Mouse (Mus musculus): ENCODE results near the gene Erbb2. TPM values are rescaled to one million over a fixed set of nuclear protein-coding genes. Genes with fewer than 3 reads are reported as not detected.

Erbb2 gene
- polyA plus RNA-seq, 1 experiment from 2014 or later = 26.9 TPM

- Histone ChIP-seq H3K36me3 (ENCODE audit: control insufficient read depth, insufficient read depth, low read length) (no peaks in the 10 kb centered on the region), H3K27me3 (ENCODE audit: control insufficient read depth, insufficient read depth, low read length) (no peaks in the 10 kb centered on the region), H3K4me1 (replicated peaks; ENCODE audit: control insufficient read depth, insufficient read depth) (no peaks in the 10 kb centered on the region), H3K27ac (replicated peaks) (no peak overlapping the region), H3K9me3 (ENCODE audit: control insufficient read depth, low read length) (no peaks in the 10 kb centered on the region), H3K9ac (ENCODE audit: low read length) (no peak overlapping the region), H3K4me2 (replicated peaks; ENCODE audit: low read depth) (no peak overlapping the region), H3K4me3 (ENCODE audit: low read depth, low read length) (no peak overlapping the region)
- DNase-seq (ENCODE audit: low spot score) (no peak), ATAC-seq (ENCODE audit: low FRiP score, low TSS enrichment) (no peak)
- whole genome bisulfite sequencing = 93% methylated on average over 9 of the region's 9 CpGs
- TF ChIP-seq EP300 (optimal IDR thresholded peaks at IDR 0.05) (no peak), CTCF (IDR thresholded peaks at IDR 0.05; ENCODE audit: low read depth) (no peak)
Observed at GRCm38 (mm10) chr11:98463911-98464310, 51.6 kb downstream of the Erbb2 start.

- no peaks in the 10 kb centered on the region for H3K4me1 ChIP-seq (replicated peaks; ENCODE audit: control insufficient read depth, insufficient read depth)
- H3K27me3 ChIP-seq (ENCODE audit: control insufficient read depth, insufficient read depth, low read length) = no peaks in the 10 kb centered on the region
- no peak overlapping the region for H3K27ac ChIP-seq (replicated peaks)
- DNase-seq (ENCODE audit: low spot score) (no peak), ATAC-seq (ENCODE audit: low FRiP score, low TSS enrichment) (no peak)
- 66% methylated on average over 6 of the region's 6 CpGs for WGBS
- no peak overlapping the region for H3K4me2 ChIP-seq (replicated peaks; ENCODE audit: low read depth)
- no peaks in the 10 kb centered on the region for H3K36me3 ChIP-seq (ENCODE audit: control insufficient read depth, insufficient read depth, low read length)
- no peak overlapping the region for H3K4me3 ChIP-seq (ENCODE audit: low read depth, low read length)
- TF ChIP-seq EP300 (optimal IDR thresholded peaks at IDR 0.05) (no peak), CTCF (IDR thresholded peaks at IDR 0.05; ENCODE audit: low read depth) (no peak)
- H3K9ac ChIP-seq (ENCODE audit: low read length) = no peak overlapping the region
- H3K9me3 ChIP-seq (ENCODE audit: control insufficient read depth, low read length) = no peaks in the 10 kb centered on the region
Observed at GRCm38 (mm10) chr11:98464516-98464915, 52.2 kb downstream of the Erbb2 start.

GRCm38 (mm10) chr11:98469761-98470714 is 57.8 kb downstream of the Erbb2 start:
- Histone ChIP-seq H3K4me2 (replicated peaks; ENCODE audit: low read depth) (no peak overlapping the region), H3K4me1 (replicated peaks; ENCODE audit: control insufficient read depth, insufficient read depth) (no peaks in the 10 kb centered on the region), H3K9ac (ENCODE audit: low read length) (no peak overlapping the region), H3K4me3 (ENCODE audit: low read depth, low read length) (no peak overlapping the region), H3K27ac (replicated peaks) (no peak overlapping the region), H3K9me3 (ENCODE audit: control insufficient read depth, low read length) (no peaks in the 10 kb centered on the region), H3K36me3 (ENCODE audit: control insufficient read depth, insufficient read depth, low read length) (no peaks in the 10 kb centered on the region), H3K27me3 (ENCODE audit: control insufficient read depth, insufficient read depth, low read length) (no peaks in the 10 kb centered on the region)
- TF ChIP-seq EP300 (optimal IDR thresholded peaks at IDR 0.05) = no peak
- 52% methylated on average over 22 of the region's 22 CpGs for WGBS
- no peak for DNase-seq (ENCODE audit: low spot score)
- ATAC-seq (ENCODE audit: low FRiP score, low TSS enrichment) = no peak

GRCm38 (mm10) chr11:98470795-98471194 is 58.5 kb downstream of the Erbb2 start:
- TF ChIP-seq EP300 (optimal IDR thresholded peaks at IDR 0.05) (no peak), CTCF (IDR thresholded peaks at IDR 0.05; ENCODE audit: low read depth) (no peak)
- Histone ChIP-seq H3K9me3 (ENCODE audit: control insufficient read depth, low read length) (no peaks in the 10 kb centered on the region), H3K36me3 (ENCODE audit: control insufficient read depth, insufficient read depth, low read length) (no peaks in the 10 kb centered on the region), H3K27ac (replicated peaks) (no peak overlapping the region), H3K4me3 (ENCODE audit: low read depth, low read length) (no peak overlapping the region), H3K27me3 (ENCODE audit: control insufficient read depth, insufficient read depth, low read length) (no peaks in the 10 kb centered on the region), H3K4me2 (replicated peaks; ENCODE audit: low read depth) (no peak overlapping the region), H3K4me1 (replicated peaks; ENCODE audit: control insufficient read depth, insufficient read depth) (no peaks in the 10 kb centered on the region), H3K9ac (ENCODE audit: low read length) (no peak overlapping the region)
- ATAC-seq (ENCODE audit: low FRiP score, low TSS enrichment) (no peak), DNase-seq (ENCODE audit: low spot score) (no peak)
- 78% methylated on average over 6 of the region's 6 CpGs for WGBS

GRCm38 (mm10) chr11:98472696-98473095 is 60.4 kb downstream of the Erbb2 start:
- no peak for ATAC-seq (ENCODE audit: low FRiP score, low TSS enrichment)

GRCm38 (mm10) chr11:98473916-98474479 is 61.7 kb downstream of the Erbb2 start:
- Histone ChIP-seq H3K4me2 (replicated peaks; ENCODE audit: low read depth) (no peak overlapping the region), H3K36me3 (ENCODE audit: control insufficient read depth, insufficient read depth, low read length) (no peaks in the 10 kb centered on the region), H3K9ac (ENCODE audit: low read length) (no peak overlapping the region), H3K9me3 (ENCODE audit: control insufficient read depth, low read length) (no peaks in the 10 kb centered on the region), H3K4me1 (replicated peaks; ENCODE audit: control insufficient read depth, insufficient read depth) (no peaks in the 10 kb centered on the region), H3K4me3 (ENCODE audit: low read depth, low read length) (no peak overlapping the region), H3K27me3 (ENCODE audit: control insufficient read depth, insufficient read depth, low read length) (no peaks in the 10 kb centered on the region), H3K27ac (replicated peaks) (no peak overlapping the region)
- TF ChIP-seq CTCF (IDR thresholded peaks at IDR 0.05; ENCODE audit: low read depth) = no peak
- ATAC-seq (ENCODE audit: low FRiP score, low TSS enrichment) (no peak), DNase-seq (ENCODE audit: low spot score) (no peak)
- 37% methylated on average over 8 of the region's 8 CpGs for WGBS

More at GRCm38 (mm10) chr11:98472696-98473095, 60.4 kb downstream of the Erbb2 start:
- Histone ChIP-seq H3K27ac (replicated peaks) (no peak overlapping the region), H3K4me1 (replicated peaks; ENCODE audit: control insufficient read depth, insufficient read depth) (no peaks in the 10 kb centered on the region), H3K27me3 (ENCODE audit: control insufficient read depth, insufficient read depth, low read length) (no peaks in the 10 kb centered on the region), H3K4me3 (ENCODE audit: low read depth, low read length) (no peak overlapping the region), H3K36me3 (ENCODE audit: control insufficient read depth, insufficient read depth, low read length) (no peaks in the 10 kb centered on the region), H3K9me3 (ENCODE audit: control insufficient read depth, low read length) (no peaks in the 10 kb centered on the region), H3K4me2 (replicated peaks; ENCODE audit: low read depth) (no peak overlapping the region), H3K9ac (ENCODE audit: low read length) (no peak overlapping the region)
- WGBS = 53% methylated on average over 4 of the region's 4 CpGs
- TF ChIP-seq CTCF (IDR thresholded peaks at IDR 0.05; ENCODE audit: low read depth) (no peak), EP300 (optimal IDR thresholded peaks at IDR 0.05) (no peak)
- DNase-seq (ENCODE audit: low spot score) = no peak
